Mouse (Mus musculus) activated CD4-positive, CD25-positive, alpha-beta regulatory T cell, adult 9 weeks (primary cell): Measurements from ENCODE around the gene Tsnax. TPM values are rescaled to one million over a fixed set of nuclear protein-coding genes. Genes with fewer than 3 reads are reported as not detected.

Source experiments
- polyA plus RNA-seq: library from polyadenylated mRNA; unstranded; fragments of 100-300 nt; shearing (Covaris generic); gene quantifications from one replicate; pipeline ENCODE4 v1.2.1, GENCODE M21; 2017

Tsnax gene
- 52.3 TPM for polyA plus RNA-seq

DNA sequence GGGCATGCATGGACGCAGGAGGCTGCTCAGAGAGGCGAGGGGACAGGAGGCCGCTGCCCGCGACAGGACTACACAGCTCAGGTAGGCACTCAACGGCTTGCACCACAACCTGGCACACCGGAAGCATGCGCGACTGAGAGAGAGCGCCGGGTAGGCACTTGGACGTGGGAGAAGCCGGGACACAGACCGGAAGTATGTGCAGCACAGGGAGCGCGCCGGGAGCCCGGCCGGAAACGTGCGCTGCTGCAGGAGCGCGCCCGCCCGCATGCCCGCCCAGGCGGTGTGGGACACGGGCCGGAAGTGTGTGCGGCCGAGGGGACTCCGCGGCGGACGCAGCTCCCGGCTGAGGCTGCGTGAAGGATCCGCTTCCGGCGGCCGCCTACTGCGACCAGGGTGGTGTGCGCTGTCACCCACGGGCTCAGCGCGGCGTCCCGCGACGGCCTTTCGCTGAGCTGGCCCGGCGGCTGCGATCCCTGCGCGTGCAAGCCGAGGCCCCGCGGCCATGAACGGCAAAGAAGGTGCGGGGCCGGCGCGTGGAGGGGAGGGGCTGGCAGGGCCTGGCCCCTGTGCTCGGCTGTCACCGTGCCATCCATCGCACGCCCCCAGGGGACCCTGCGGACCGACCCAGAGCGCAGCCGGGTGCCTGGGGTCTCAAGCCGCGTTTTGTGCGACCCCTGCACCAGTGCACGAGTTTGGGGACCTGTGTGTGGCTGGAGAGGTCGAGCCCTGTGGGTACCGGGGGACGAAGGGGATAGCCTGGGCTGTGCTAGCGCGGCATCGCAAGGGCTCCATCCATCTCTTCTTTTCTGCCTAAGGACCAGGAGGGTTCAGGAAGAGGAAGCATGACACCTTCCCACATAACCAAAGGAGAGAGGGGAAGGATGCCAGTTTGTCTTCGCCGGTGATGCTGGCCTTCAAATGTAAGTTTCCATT lies at the start of gene Tsnax:
TSS of gene Tsnax (plus strand) at position 303 of the 933 bp plus-strand sequence.

DNA sequence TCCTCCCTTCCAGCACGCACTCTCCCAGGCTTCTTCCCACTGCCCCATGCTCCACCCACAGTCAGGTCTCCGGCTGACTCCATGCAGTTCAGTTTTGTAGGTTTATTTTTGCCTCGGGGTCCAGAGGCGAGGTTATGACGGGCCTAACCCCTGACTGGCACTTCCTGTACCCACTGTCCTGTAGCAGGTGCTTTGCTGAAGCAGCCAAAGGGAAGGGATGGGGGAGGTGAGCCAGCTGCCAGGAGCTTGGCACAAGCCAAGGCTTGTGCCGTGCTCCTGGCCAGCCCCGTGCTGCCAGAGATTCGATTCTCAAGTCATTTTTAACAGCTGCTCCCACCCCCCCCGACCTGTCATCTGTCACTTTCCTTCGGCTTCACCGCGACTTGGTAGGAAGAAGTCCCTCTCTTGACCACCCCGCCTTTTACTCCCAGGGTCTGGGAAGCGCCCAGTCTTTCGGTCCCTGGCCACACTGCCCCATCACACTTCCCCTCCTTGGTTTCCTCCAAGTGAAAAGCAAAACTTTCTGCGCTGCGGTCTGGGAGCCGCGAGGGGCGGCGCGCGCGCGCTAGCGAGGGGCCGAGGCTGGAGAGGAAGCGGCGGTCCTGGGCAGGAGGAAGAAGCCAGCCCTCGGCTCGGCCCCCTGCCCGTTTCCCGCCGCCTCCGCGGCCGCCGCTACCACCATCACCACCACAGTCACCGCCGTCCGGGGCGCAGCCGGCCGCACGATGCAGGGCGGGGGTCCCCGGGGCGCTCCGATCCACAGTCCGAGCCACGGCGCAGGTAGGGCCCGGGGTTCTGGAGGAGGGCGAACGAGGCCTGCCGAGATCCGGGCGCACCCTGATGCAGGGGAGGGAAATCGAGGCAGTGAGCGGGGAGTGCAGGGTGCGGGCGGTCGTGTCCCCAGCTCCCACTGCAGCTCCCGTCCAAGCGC lies 41.0 kb downstream of the Tsnax start, which contains the start of gene Disc1:
TSS of gene Disc1 (plus strand) at position 691 of the 931 bp plus-strand sequence.

Other genes starting within 250 kb of the Tsnax start
- not detected for gene Trim67, start 219.9 kb upstream of the Tsnax start, polyA plus RNA-seq
- 112 TPM for gene Gnpat, start 150.0 kb upstream of the Tsnax start, polyA plus RNA-seq
- 34.8 TPM for gene 2810004N23Rik, start 149.9 kb upstream of the Tsnax start, polyA plus RNA-seq
- 2.3 TPM for gene Exoc8, start 115.3 kb upstream of the Tsnax start, polyA plus RNA-seq
- gene Sprtn, start 115.1 kb upstream of the Tsnax start, polyA plus RNA-seq = 3.1 TPM
- gene Egln1, start 63.7 kb upstream of the Tsnax start, polyA plus RNA-seq = 4.4 TPM
- gene Disc1, start 41.2 kb downstream of the Tsnax start, polyA plus RNA-seq = 0.15 TPM